Mouse (Mus musculus) megakaryocyte, embryonic 14.5 days (primary cell): ENCODE data around the gene Atf6.

ENCODE experiments used
- FLI1 ChIP-seq: IDR thresholded peaks from 2 replicates; pipeline ENCODE4 v1.6.1; 2012; ENCODE audit warnings: low read length, inconsistent platforms, mixed read lengths
- GATA1 ChIP-seq: IDR thresholded peaks from 3 replicates; pipeline ENCODE4 v1.6.1; 2012; ENCODE audit warnings: mixed read lengths, low read length, inconsistent platforms, borderline replicate concordance

- TF ChIP-seq FLI1 (no peak), GATA1 (no peak)
Observed at GRCm38 (mm10) chr1:170728524-170728923, 139.0 kb downstream of the Atf6 start.
